Mouse (Mus musculus) erythroid progenitor cell, adult 5-6 weeks (primary cell): ENCODE measurements around the gene Tgm4. TPM values are rescaled to one million over a fixed set of nuclear protein-coding genes. Genes with fewer than 3 reads are reported as not detected.

Source experiments
- ATAC-seq: replicated peaks from 2 replicates; pipeline ENCODE4 v1.8.0; 2016; ENCODE audit warnings: moderate number of reproducible peaks, mild to moderate bottlenecking, moderate TSS enrichment, inconsistent platforms; ENCODE audit not compliant: poor library complexity, low FRiP score, severe bottlenecking
- total RNA-seq, 2 experiments: library from RNA; stranded (forward) in 1 of 2; stranded (reverse) in 1 of 2; fragments of 150-400 nt in 1 of 2; fragments of 186-747, 209-891 nt in 1 of 2; gene quantifications; 2 replicates each; pipeline versions ENCODE4 v1.2.3 to v1.2.4; 2015 to 2017; ENCODE audit warnings: low replicate concordance in 2 of 2

The Tgm4 gene
- total RNA-seq, 2 experiments from 2014 or later, result not detected

- no peak for ATAC-seq
Measured at GRCm38 (mm10) chr9:123103425-123103824, 68.9 kb downstream of the Tgm4 start.

- no peak for ATAC-seq
Measured at GRCm38 (mm10) chr9:123104362-123104761, 69.8 kb downstream of the Tgm4 start.

- ATAC-seq, result peak; percentile 80
Measured at GRCm38 (mm10) chr9:123107186-123107585, 72.7 kb downstream of the Tgm4 start.

- ATAC-seq, result no peak
Measured at GRCm38 (mm10) chr9:123109188-123109587, 74.7 kb downstream of the Tgm4 start.

- no peak for ATAC-seq
Measured at GRCm38 (mm10) chr9:123111751-123112221, 77.3 kb downstream of the Tgm4 start.

- peak; percentile 83 for ATAC-seq
Measured at GRCm38 (mm10) chr9:123112805-123113521, 78.4 kb downstream of the Tgm4 start, which contains the start of the genes Zdhhc3 and Exosc7. Gene Zdhhc3, minus strand, starts transcription at chr9:123113205. Gene Exosc7, plus strand, starts transcription at chr9:123113215.

GRCm38 (mm10) chr9:123113931-123114330 is 79.4 kb downstream of the Tgm4 start:
- ATAC-seq, result no peak

GRCm38 (mm10) chr9:123115566-123115965 is 81.0 kb downstream of the Tgm4 start:
- ATAC-seq, result no peak

Other genes with a start within 250 kb of the Tgm4 start
- gene Tcaim, start 229.2 kb upstream of the Tgm4 start, total RNA-seq (2015; ENCODE audit: low replicate concordance), result 1.1 and 1.7 TPM in 2 replicates
- 1.7 and 1.9 TPM in 2 replicates for gene Tcaim, start 229.2 kb upstream of the Tgm4 start, total RNA-seq (2017; ENCODE audit: low replicate concordance)
- gene Gm35549, start 190.7 kb upstream of the Tgm4 start, total RNA-seq (2015; ENCODE audit: low replicate concordance), result not detected in 2 replicates
- gene Gm35549, start 190.7 kb upstream of the Tgm4 start, total RNA-seq (2017; ENCODE audit: low replicate concordance), result not detected in 2 replicates
- 13.7 and 36.5 TPM in 2 replicates for gene Zfp445, start 168.7 kb upstream of the Tgm4 start, total RNA-seq (2015; ENCODE audit: low replicate concordance)
- gene Zfp445, start 168.7 kb upstream of the Tgm4 start, total RNA-seq (2017; ENCODE audit: low replicate concordance), result 24.8 and 40.7 TPM in 2 replicates
- 0.72 TPM in 1 of 2 replicates, not detected in the other for gene Zkscan7, start 149.0 kb upstream of the Tgm4 start, total RNA-seq (2015; ENCODE audit: low replicate concordance)
- 0.23 and 0.39 TPM in 2 replicates for gene Zkscan7, start 149.0 kb upstream of the Tgm4 start, total RNA-seq (2017; ENCODE audit: low replicate concordance)
- not detected in 2 replicates for gene Zfp105, start 111.7 kb upstream of the Tgm4 start, total RNA-seq (2015; ENCODE audit: low replicate concordance)
- 3.1 TPM in 1 of 2 replicates, not detected in the other for gene Zfp105, start 111.7 kb upstream of the Tgm4 start, total RNA-seq (2017; ENCODE audit: low replicate concordance)
- 18.4 and 28.5 TPM in 2 replicates for gene 1110059G10Rik, start 83.7 kb upstream of the Tgm4 start, total RNA-seq (2015; ENCODE audit: low replicate concordance)
- gene 1110059G10Rik, start 83.7 kb upstream of the Tgm4 start, total RNA-seq (2017; ENCODE audit: low replicate concordance), result 11.2 and 22.4 TPM in 2 replicates
- 408 and 434 TPM in 2 replicates for gene Kif15, start 83.7 kb upstream of the Tgm4 start, total RNA-seq (2015; ENCODE audit: low replicate concordance)
- gene Kif15, start 83.7 kb upstream of the Tgm4 start, total RNA-seq (2017; ENCODE audit: low replicate concordance), result 484 and 1,059 TPM in 2 replicates
- gene Tmem42, start 13.4 kb upstream of the Tgm4 start, total RNA-seq (2015; ENCODE audit: low replicate concordance), result 5.4 TPM in 1 of 2 replicates, not detected in the other
- not detected in 2 replicates for gene Tmem42, start 13.4 kb upstream of the Tgm4 start, total RNA-seq (2017; ENCODE audit: low replicate concordance)
- 20.5 and 26.3 TPM in 2 replicates for gene Zdhhc3, start 78.5 kb downstream of the Tgm4 start, total RNA-seq (2015; ENCODE audit: low replicate concordance)
- 11.3 and 14.4 TPM in 2 replicates for gene Zdhhc3, start 78.5 kb downstream of the Tgm4 start, total RNA-seq (2017; ENCODE audit: low replicate concordance)
- 14.3 and 21.6 TPM in 2 replicates for gene Exosc7, start 78.5 kb downstream of the Tgm4 start, total RNA-seq (2015; ENCODE audit: low replicate concordance)
- gene Exosc7, start 78.5 kb downstream of the Tgm4 start, total RNA-seq (2017; ENCODE audit: low replicate concordance), result 6.6 and 26.4 TPM in 2 replicates
- gene Clec3b, start 116.2 kb downstream of the Tgm4 start, total RNA-seq (2015; ENCODE audit: low replicate concordance), result not detected in 2 replicates
- gene Clec3b, start 116.2 kb downstream of the Tgm4 start, total RNA-seq (2017; ENCODE audit: low replicate concordance), result not detected in 2 replicates
- gene Cdcp1, start 181.3 kb downstream of the Tgm4 start, total RNA-seq (2015; ENCODE audit: low replicate concordance), result not detected in 2 replicates
- not detected in 2 replicates for gene Cdcp1, start 181.3 kb downstream of the Tgm4 start, total RNA-seq (2017; ENCODE audit: low replicate concordance)
- not detected in 2 replicates for gene Tmem158, start 226.0 kb downstream of the Tgm4 start, total RNA-seq (2015; ENCODE audit: low replicate concordance)
- 2.1 TPM in 1 of 2 replicates, not detected in the other for gene Tmem158, start 226.0 kb downstream of the Tgm4 start, total RNA-seq (2017; ENCODE audit: low replicate concordance)